Mouse (Mus musculus) spleen, adult 2 months (tissue): ENCODE measurements around the gene Rccd1.

Experiments used
- CTCF ChIP-seq: fragments of 200-500 bp; IDR thresholded peaks from 2 replicates; pipeline ENCODE4 v1.5.1; 2011; ENCODE audit warnings: mild to moderate bottlenecking, inconsistent platforms; ENCODE audit not compliant: insufficient read depth, insufficient read length, insufficient replicate concordance; ENCODE audit errors: extremely low read depth
- POLR2A ChIP-seq: fragments of 200-500 bp; IDR thresholded peaks from 2 replicates; pipeline ENCODE4 v1.6.1; 2011; ENCODE audit warnings: low read depth, low read length, inconsistent platforms

- no peak for TF ChIP-seq CTCF
- no peak for TF ChIP-seq POLR2A
These were observed 66.5 kb downstream of the Rccd1 start for GRCm38 (mm10) chr7:80257706-80258105.
